ENCODE assay signal across 22 mouse cellular contexts in genomic region chr2:32954581-32954980, GRCm38 (mm10). TPM values are rescaled to one million over a fixed set of nuclear protein-coding genes. Genes with fewer than 3 reads are reported as not detected.
A peak's percentile ranks its signal among the peaks of the same experiment; 100 is the strongest.
DNase-seq lines count a peak whose midpoint lies in the region; ATAC-seq and TF ChIP-seq lines count a peak whose summit lies in the region.
"Had no signal": no experiment of that assay in that cellular context is flagged by ENCODE, and none has a peak within 500 bp of the region (broad histone marks: within the 10 kb centered on the region; RNA-seq: fewer than 3 reads in every experiment).

No protein-coding gene starts in this region.

- no peak overlapping the region for H3K4me3 ChIP-seq in kidney, postnatal 0 days (replicated peaks; ENCODE audit: low read depth, low read length)
- H3K4me3 ChIP-seq in midbrain, postnatal 0 days (ENCODE audit: low read depth, low read length) = no peak overlapping the region
- H3K4me3 ChIP-seq in midbrain, embryonic 15.5 days = no peak overlapping the region
- H3K4me3 ChIP-seq: embryonic facial prominence, embryonic 13.5 days; hindbrain, embryonic 12.5 days; midbrain, embryonic 10.5 days; myocyte had no signal

- H3K27me3 ChIP-seq in kidney, postnatal 0 days (ENCODE audit: insufficient read depth, low read length) = no peaks in the 10 kb centered on the region
- H3K27me3 ChIP-seq in midbrain, postnatal 0 days (ENCODE audit: insufficient read depth, low read length) = no peaks in the 10 kb centered on the region
- no peaks in the 10 kb centered on the region for H3K27me3 ChIP-seq in midbrain, embryonic 15.5 days (replicated peaks)
- H3K27me3 ChIP-seq in splenic B cell, adult 2 months (ENCODE audit: control insufficient read depth, insufficient read depth, low read length, poor library complexity, severe bottlenecking) = no peaks in the 10 kb centered on the region
- H3K27me3 ChIP-seq: CH12.LX; embryonic facial prominence, embryonic 13.5 days; hindbrain, embryonic 12.5 days; Patski had no signal

- WGBS in kidney, postnatal 0 days = 94% methylated on average over 2 of the region's 2 CpGs
- WGBS in midbrain, postnatal 0 days = 94% methylated on average over 2 of the region's 2 CpGs
- 94% methylated on average over 2 of the region's 2 CpGs for WGBS in midbrain, embryonic 15.5 days

- no peak overlapping the region for H3K9ac ChIP-seq in kidney, postnatal 0 days (ENCODE audit: low read depth, low read length)
- no peak overlapping the region for H3K9ac ChIP-seq in midbrain, postnatal 0 days (replicated peaks; ENCODE audit: low read length, poor library complexity, severe bottlenecking)
- no peak overlapping the region for H3K9ac ChIP-seq in midbrain, embryonic 15.5 days
- H3K9ac ChIP-seq: embryonic facial prominence, embryonic 13.5 days; hindbrain, embryonic 12.5 days had no signal

- no peak overlapping the region for H3K27ac ChIP-seq in kidney, postnatal 0 days
- no peak overlapping the region for H3K27ac ChIP-seq in midbrain, postnatal 0 days (ENCODE audit: low read depth, low read length)
- no peak overlapping the region for H3K27ac ChIP-seq in midbrain, embryonic 15.5 days
- H3K27ac ChIP-seq: embryonic facial prominence, embryonic 13.5 days; hindbrain, embryonic 12.5 days; midbrain, embryonic 10.5 days had no signal

- no peaks in the 10 kb centered on the region for H3K4me1 ChIP-seq in kidney, postnatal 0 days (replicated peaks; ENCODE audit: insufficient read depth, low read length)
- H3K4me1 ChIP-seq in midbrain, postnatal 0 days (ENCODE audit: insufficient read depth, low read length) = no peaks in the 10 kb centered on the region
- no peaks in the 10 kb centered on the region for H3K4me1 ChIP-seq in midbrain, embryonic 15.5 days
- H3K4me1 ChIP-seq: embryonic facial prominence, embryonic 13.5 days; midbrain, embryonic 10.5 days had no signal

- no peak overlapping the region for H3K4me2 ChIP-seq in kidney, postnatal 0 days (ENCODE audit: low read length)
- no peak overlapping the region for H3K4me2 ChIP-seq in midbrain, postnatal 0 days (ENCODE audit: low read depth, low read length, poor library complexity, severe bottlenecking)
- no peak overlapping the region for H3K4me2 ChIP-seq in midbrain, embryonic 15.5 days
- H3K4me2 ChIP-seq: embryonic facial prominence, embryonic 13.5 days; hindbrain, embryonic 12.5 days; liver, embryonic 11.5 days had no signal

- TF ChIP-seq CTCF in kidney, postnatal 0 days (IDR thresholded peaks at IDR 0.05; ENCODE audit: low read depth) = peak; percentile 30; the same call in 1 of the 2 replicates
- TF ChIP-seq CTCF in midbrain, postnatal 0 days (IDR thresholded peaks at IDR 0.05) = peak; percentile 47

- H3K9me3 ChIP-seq in kidney, postnatal 0 days (replicated peaks; ENCODE audit: low read length) = no peaks in the 10 kb centered on the region
- H3K9me3 ChIP-seq in midbrain, postnatal 0 days (ENCODE audit: low read length) = no peaks in the 10 kb centered on the region
- H3K9me3 ChIP-seq in midbrain, embryonic 15.5 days = no peaks in the 10 kb centered on the region
- H3K9me3 ChIP-seq: embryonic facial prominence, embryonic 13.5 days; hindbrain, embryonic 12.5 days had no signal

- no peak for DNase-seq in kidney, postnatal 0 days (ENCODE audit: low spot score)
- DNase-seq in kidney, adult 8-10 months = no peak
- DNase-seq in midbrain, postnatal 0 days (ENCODE audit: low spot score) = no peak
- DNase-seq in NIH3T3 (ENCODE audit: low read depth) = peak; percentile 26
- peak; percentile 41 for DNase-seq in splenic B cell, adult 2 months (ENCODE audit: low read depth, low spot score)
- no peak for DNase-seq in left cerebral cortex, adult 11 months (ENCODE audit: low spot score)
- DNase-seq: adrenal gland, postnatal 36 days; cerebellum, adult 9-11 months; gastrocnemius, postnatal 10 days; kidney, adult 11 months; kidney, postnatal 36 days; left cerebral cortex, postnatal 4 days; lung, postnatal 14 days; retina, postnatal 1 day had no signal

- no peak for ATAC-seq in kidney, postnatal 0 days (replicated peaks; ENCODE audit: low FRiP score, low read depth)
- ATAC-seq in midbrain, postnatal 0 days (ENCODE audit: low FRiP score) = no peak
- ATAC-seq in midbrain, embryonic 15.5 days (replicated peaks) = no peak
- ATAC-seq: Patski had no signal

- H3K36me3 ChIP-seq in kidney, postnatal 0 days (ENCODE audit: insufficient read depth, low read length) = peaks cover 24% of the 10 kb centered on the region
- peaks cover 54% of the 10 kb centered on the region for H3K36me3 ChIP-seq in midbrain, postnatal 0 days (ENCODE audit: insufficient read depth, low read length)
- H3K36me3 ChIP-seq in midbrain, embryonic 15.5 days (replicated peaks) = peaks cover 36% of the 10 kb centered on the region
- no peaks in the 10 kb centered on the region for H3K36me3 ChIP-seq in splenic B cell, adult 2 months (ENCODE audit: control insufficient read depth, insufficient read depth, low read length, poor library complexity, severe bottlenecking)

RNA-seq across cellular contexts. Expression of gene Rpl12, which starts 6.8 kb away (rescaled TPM):
- polyA plus RNA-seq in kidney, postnatal 0 days (2015; fragmentation: Nextera tagmentation; extraction: Ambion mirVana) = 173 and 195 TPM in 2 replicates
- total RNA-seq in midbrain, postnatal 0 days (2014; rRNA removed) = 173 and 196 TPM in 2 replicates
- polyA plus RNA-seq in midbrain, postnatal 0 days (2015; fragmentation: Nextera tagmentation; extraction: Ambion mirVana) = 102 and 107 TPM in 2 replicates
- polyA plus RNA-seq in midbrain, embryonic 15.5 days (2015; fragmentation: Nextera tagmentation; extraction: Ambion mirVana) = 82.5 and 85.8 TPM in 2 replicates

RNA-seq across cellular contexts. Expression of gene Lrsam1, which starts 6.8 kb away (rescaled TPM):
- polyA plus RNA-seq in kidney, postnatal 0 days (2015; fragmentation: Nextera tagmentation; extraction: Ambion mirVana) = 8.6 and 9.0 TPM in 2 replicates
- 31.4 and 37.3 TPM in 2 replicates for total RNA-seq in midbrain, postnatal 0 days (2014; rRNA removed)
- polyA plus RNA-seq in midbrain, postnatal 0 days (2015; fragmentation: Nextera tagmentation; extraction: Ambion mirVana) = 25.3 and 26.2 TPM in 2 replicates
- 22.8 and 24.2 TPM in 2 replicates for polyA plus RNA-seq in midbrain, embryonic 15.5 days (2015; fragmentation: Nextera tagmentation; extraction: Ambion mirVana)

RNA-seq across cellular contexts. Expression of gene Slc2a8, which starts 27.3 kb away (rescaled TPM):
- 36.8 and 37.1 TPM in 2 replicates for polyA plus RNA-seq in kidney, postnatal 0 days (2015; fragmentation: Nextera tagmentation; extraction: Ambion mirVana)
- 34.6 and 36.0 TPM in 2 replicates for total RNA-seq in midbrain, postnatal 0 days (2014; rRNA removed)
- 30.7 and 34.8 TPM in 2 replicates for polyA plus RNA-seq in midbrain, postnatal 0 days (2015; fragmentation: Nextera tagmentation; extraction: Ambion mirVana)
- polyA plus RNA-seq in midbrain, embryonic 15.5 days (2015; fragmentation: Nextera tagmentation; extraction: Ambion mirVana) = 22.4 and 24.5 TPM in 2 replicates

Comparison
In these comparisons a context has a peak if more than half of its experiments do, and no peak if none do; other contexts are left out.
1. DNase-seq: peak in NIH3T3 (single experiment) and splenic B cell, adult 2 months (single experiment); none in kidney, postnatal 0 days (single experiment), kidney, adult 8-10 months (0 of 2), midbrain, postnatal 0 days (single experiment) and left cerebral cortex, adult 11 months (single experiment).